Mouse (Mus musculus): ENCODE results near the gene Ralgds. TPM values are rescaled to one million over a fixed set of nuclear protein-coding genes. Genes with fewer than 3 reads are reported as not detected.
A peak's percentile ranks its signal among the peaks of the same experiment; 100 is the strongest.
"Not testable (repeated sequence)": the region's sequence is repeated elsewhere in the genome, so short reads cannot be mapped to it uniquely, and the experiment has no call there.

Ralgds gene
- polyA plus RNA-seq, 1 experiment from 2014 or later: 21.2 TPM

DNA sequence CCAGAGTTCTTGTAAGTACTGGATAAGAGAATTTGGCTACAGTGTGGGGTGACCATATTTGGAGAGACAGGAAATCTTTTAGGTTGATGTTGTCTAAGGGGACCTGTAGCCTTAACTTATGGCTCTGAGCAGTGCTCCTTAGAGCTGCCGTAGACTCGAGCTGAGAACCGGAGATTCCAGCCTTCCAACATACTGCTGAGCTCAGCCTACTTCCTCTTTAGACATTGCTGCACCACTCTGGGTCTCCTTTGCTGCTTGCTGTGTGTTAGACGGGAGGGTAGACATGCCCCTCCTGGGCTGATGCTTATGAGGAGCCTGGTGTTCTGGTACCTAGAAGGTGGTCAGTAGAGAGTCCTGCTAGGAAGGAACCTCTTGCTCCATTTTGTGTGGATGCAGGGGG, 14.5 kb upstream of the Ralgds start:
- H3K4me3 ChIP-seq (ENCODE audit: low read length): no peak overlapping the region
- H3K4me1 ChIP-seq (ENCODE audit: control insufficient read depth, insufficient read depth, low read length): no peaks in the 10 kb centered on the region
- no peak overlapping the region for H3K4me2 ChIP-seq (ENCODE audit: low read depth, low read length)
- no peak overlapping the region for H3K27ac ChIP-seq (ENCODE audit: low read length)
- no peaks in the 10 kb centered on the region for H3K9me3 ChIP-seq (replicated peaks; ENCODE audit: control insufficient read depth, low read length)
- ATAC-seq (replicated peaks; ENCODE audit: extremely low read depth, insufficient read depth, low FRiP score): no peak
- no peaks in the 10 kb centered on the region for H3K36me3 ChIP-seq (ENCODE audit: control insufficient read depth, insufficient read depth)
- no peak overlapping the region for H3K9ac ChIP-seq (ENCODE audit: low read length)
- WGBS: 69% methylated on average over 4 of the region's 4 CpGs
- H3K27me3 ChIP-seq (ENCODE audit: control insufficient read depth, insufficient read depth, low read length): no peaks in the 10 kb centered on the region

DNA sequence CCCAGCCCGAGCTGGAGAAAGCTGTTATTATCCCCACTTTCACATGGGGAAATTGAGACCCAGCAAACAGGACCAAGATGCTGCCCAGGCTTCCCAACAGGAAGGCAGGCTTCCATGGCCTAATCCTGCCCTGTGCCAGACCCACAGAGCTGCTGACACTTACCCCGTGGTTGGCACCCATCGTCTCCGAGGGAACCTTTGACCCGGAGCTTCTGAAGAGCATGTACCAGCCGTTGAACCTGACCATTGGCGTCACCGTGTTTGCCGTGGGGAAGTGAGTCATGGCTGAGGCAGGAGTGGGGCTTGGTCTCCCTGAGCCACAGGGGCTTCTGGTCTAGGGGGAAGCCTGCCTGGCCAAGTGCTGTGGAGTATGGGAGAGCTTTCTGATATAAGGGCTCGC, 9.9 kb upstream of the Ralgds start:
- H3K9ac ChIP-seq (ENCODE audit: low read length): no peak overlapping the region
- ATAC-seq (replicated peaks; ENCODE audit: extremely low read depth, insufficient read depth, low FRiP score): no peak
- no peak overlapping the region for H3K4me3 ChIP-seq (ENCODE audit: low read length)
- no peaks in the 10 kb centered on the region for H3K9me3 ChIP-seq (replicated peaks; ENCODE audit: control insufficient read depth, low read length)
- 69% methylated on average over 10 of the region's 10 CpGs for WGBS
- H3K36me3 ChIP-seq (ENCODE audit: control insufficient read depth, insufficient read depth): no peaks in the 10 kb centered on the region
- H3K4me2 ChIP-seq (ENCODE audit: low read depth, low read length): no peak overlapping the region
- H3K27me3 ChIP-seq (ENCODE audit: control insufficient read depth, insufficient read depth, low read length): no peaks in the 10 kb centered on the region
- H3K27ac ChIP-seq (ENCODE audit: low read length): no peak overlapping the region
- H3K4me1 ChIP-seq (ENCODE audit: control insufficient read depth, insufficient read depth, low read length): no peaks in the 10 kb centered on the region

DNA sequence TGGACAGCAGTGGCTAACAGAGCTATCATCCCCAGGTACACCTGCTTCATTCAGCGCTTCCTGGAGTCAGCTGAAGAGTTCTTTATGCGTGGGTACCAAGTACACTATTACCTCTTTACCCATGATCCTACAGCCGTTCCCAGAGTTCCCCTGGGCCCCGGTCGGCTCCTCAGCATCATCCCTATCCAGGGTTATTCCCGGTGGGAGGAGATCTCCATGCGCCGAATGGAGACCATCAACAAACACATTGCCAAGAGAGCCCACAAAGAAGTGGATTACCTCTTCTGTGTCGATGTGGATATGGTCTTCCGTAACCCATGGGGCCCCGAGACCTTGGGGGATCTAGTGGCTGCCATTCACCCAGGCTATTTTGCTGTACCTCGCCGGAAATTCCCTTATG, 8.2 kb upstream of the Ralgds start:
- no peak overlapping the region for H3K27ac ChIP-seq (ENCODE audit: low read length)
- no peaks in the 10 kb centered on the region for H3K36me3 ChIP-seq (ENCODE audit: control insufficient read depth, insufficient read depth)
- no peak for ATAC-seq (replicated peaks; ENCODE audit: extremely low read depth, insufficient read depth, low FRiP score)
- no peak overlapping the region for H3K4me2 ChIP-seq (ENCODE audit: low read depth, low read length)
- H3K27me3 ChIP-seq (ENCODE audit: control insufficient read depth, insufficient read depth, low read length): no peaks in the 10 kb centered on the region
- no peak overlapping the region for H3K4me3 ChIP-seq (ENCODE audit: low read length)
- H3K4me1 ChIP-seq (ENCODE audit: control insufficient read depth, insufficient read depth, low read length): no peaks in the 10 kb centered on the region
- H3K9me3 ChIP-seq (replicated peaks; ENCODE audit: control insufficient read depth, low read length): no peaks in the 10 kb centered on the region
- no peak overlapping the region for H3K9ac ChIP-seq (ENCODE audit: low read length)
- 87% methylated on average over 13 of the region's 13 CpGs for WGBS

DNA sequence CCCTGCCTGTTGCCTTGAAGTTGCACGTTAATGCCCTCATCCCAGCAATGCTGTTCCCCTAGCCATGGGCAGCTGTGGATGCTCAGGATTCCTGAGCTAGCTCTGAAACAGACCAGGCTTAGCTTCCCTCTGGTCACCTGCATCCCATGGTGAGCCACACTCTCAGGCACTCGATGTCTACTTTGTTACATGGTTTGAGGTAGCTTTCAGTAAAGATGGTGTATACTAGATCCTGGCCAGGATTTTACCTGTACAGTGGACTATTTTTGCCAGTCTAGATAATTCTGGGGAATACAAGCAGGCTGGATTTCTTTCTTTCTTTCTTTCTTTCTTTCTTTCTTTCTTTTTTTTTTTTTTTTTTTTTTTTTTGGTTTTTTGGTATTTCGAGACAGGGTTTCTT, 7.1 kb upstream of the Ralgds start, which contains the start of gene Gm10134:
TSS of gene Gm10134 (plus strand) at position 301 of the 400 bp plus-strand sequence.
- no peak within 1 kb of the TSS for H3K4me3 ChIP-seq (ENCODE audit: low read length)
- WGBS: 50% methylated on average over 3 of the region's 3 CpGs
- H3K27me3 ChIP-seq (ENCODE audit: control insufficient read depth, insufficient read depth, low read length): no peaks in the 10 kb centered on the region
- no peak within 1 kb of the TSS for H3K9ac ChIP-seq (ENCODE audit: low read length)
- H3K9me3 ChIP-seq (replicated peaks; ENCODE audit: control insufficient read depth, low read length): no peaks in the 10 kb centered on the region
- H3K36me3 ChIP-seq (ENCODE audit: control insufficient read depth, insufficient read depth): no peaks in the 10 kb centered on the region
- no peaks in the 10 kb centered on the region for H3K4me1 ChIP-seq (ENCODE audit: control insufficient read depth, insufficient read depth, low read length)
- H3K27ac ChIP-seq (ENCODE audit: low read length): no peak within 1 kb of the TSS
- no peak for ATAC-seq (replicated peaks; ENCODE audit: extremely low read depth, insufficient read depth, low FRiP score)
- no peak within 1 kb of the TSS for H3K4me2 ChIP-seq (ENCODE audit: low read depth, low read length)

DNA sequence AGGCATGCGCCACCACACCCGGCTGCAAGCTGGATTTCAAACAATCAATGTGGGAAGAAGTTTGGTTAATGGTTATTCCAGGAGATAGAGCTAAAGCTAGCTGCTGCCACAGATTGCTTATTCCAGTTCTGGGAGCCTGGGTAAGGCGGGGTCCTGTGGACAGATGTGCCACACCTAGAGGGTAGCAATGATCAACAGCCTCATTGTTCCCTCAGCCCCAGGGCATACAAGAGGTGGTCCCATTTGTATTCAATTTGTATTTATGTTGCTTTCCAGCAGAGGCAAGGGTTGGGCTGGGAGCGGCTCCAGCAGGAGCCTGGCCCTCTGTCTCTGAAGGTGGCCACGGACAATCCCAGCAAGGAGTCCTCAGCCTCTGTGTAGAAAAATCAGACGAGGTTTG, 6.6 kb upstream of the Ralgds start:
- H3K4me1 ChIP-seq (ENCODE audit: control insufficient read depth, insufficient read depth, low read length): no peaks in the 10 kb centered on the region
- H3K27ac ChIP-seq (ENCODE audit: low read length): no peak overlapping the region
- WGBS: 84% methylated on average over 6 of the region's 6 CpGs
- H3K4me3 ChIP-seq (ENCODE audit: low read length): no peak overlapping the region
- no peak for ATAC-seq (replicated peaks; ENCODE audit: extremely low read depth, insufficient read depth, low FRiP score)
- H3K9me3 ChIP-seq (replicated peaks; ENCODE audit: control insufficient read depth, low read length): no peaks in the 10 kb centered on the region
- H3K4me2 ChIP-seq (ENCODE audit: low read depth, low read length): no peak overlapping the region
- no peaks in the 10 kb centered on the region for H3K36me3 ChIP-seq (ENCODE audit: control insufficient read depth, insufficient read depth)
- H3K27me3 ChIP-seq (ENCODE audit: control insufficient read depth, insufficient read depth, low read length): no peaks in the 10 kb centered on the region
- no peak overlapping the region for H3K9ac ChIP-seq (ENCODE audit: low read length)

DNA sequence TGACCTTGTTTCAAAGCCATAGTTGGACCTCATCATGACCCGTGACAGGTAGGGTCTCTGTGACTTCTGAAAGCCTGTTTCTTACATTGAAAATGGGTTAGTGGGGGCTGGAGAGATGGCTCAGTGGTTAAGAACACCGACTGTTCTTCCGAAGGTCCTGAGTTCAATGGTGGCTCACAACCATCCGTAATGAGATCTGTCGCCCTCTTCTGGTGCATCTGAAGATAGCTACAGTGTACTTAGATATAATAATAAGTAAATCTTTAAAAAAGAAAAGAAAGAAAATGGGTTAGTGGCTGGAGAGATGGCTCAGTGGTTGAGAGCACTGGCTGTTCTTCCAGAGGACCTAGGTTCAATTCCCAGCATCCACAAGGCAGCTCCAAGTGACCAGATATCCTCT, 1.3 kb upstream of the Ralgds start:
- not testable (repeated sequence) for H3K36me3 ChIP-seq (ENCODE audit: control insufficient read depth, insufficient read depth); ATAC-seq (replicated peaks; ENCODE audit: extremely low read depth, insufficient read depth, low FRiP score); H3K4me3 ChIP-seq (ENCODE audit: low read length); H3K27me3 ChIP-seq (ENCODE audit: control insufficient read depth, insufficient read depth, low read length); H3K4me2 ChIP-seq (ENCODE audit: low read depth, low read length); H3K27ac ChIP-seq (ENCODE audit: low read length); H3K9ac ChIP-seq (ENCODE audit: low read length); H3K9me3 ChIP-seq (replicated peaks; ENCODE audit: control insufficient read depth, low read length)
- H3K4me1 ChIP-seq (ENCODE audit: control insufficient read depth, insufficient read depth, low read length): peaks cover 12% of the 10 kb centered on the region
- 46% methylated on average over 5 of the region's 5 CpGs for WGBS

DNA sequence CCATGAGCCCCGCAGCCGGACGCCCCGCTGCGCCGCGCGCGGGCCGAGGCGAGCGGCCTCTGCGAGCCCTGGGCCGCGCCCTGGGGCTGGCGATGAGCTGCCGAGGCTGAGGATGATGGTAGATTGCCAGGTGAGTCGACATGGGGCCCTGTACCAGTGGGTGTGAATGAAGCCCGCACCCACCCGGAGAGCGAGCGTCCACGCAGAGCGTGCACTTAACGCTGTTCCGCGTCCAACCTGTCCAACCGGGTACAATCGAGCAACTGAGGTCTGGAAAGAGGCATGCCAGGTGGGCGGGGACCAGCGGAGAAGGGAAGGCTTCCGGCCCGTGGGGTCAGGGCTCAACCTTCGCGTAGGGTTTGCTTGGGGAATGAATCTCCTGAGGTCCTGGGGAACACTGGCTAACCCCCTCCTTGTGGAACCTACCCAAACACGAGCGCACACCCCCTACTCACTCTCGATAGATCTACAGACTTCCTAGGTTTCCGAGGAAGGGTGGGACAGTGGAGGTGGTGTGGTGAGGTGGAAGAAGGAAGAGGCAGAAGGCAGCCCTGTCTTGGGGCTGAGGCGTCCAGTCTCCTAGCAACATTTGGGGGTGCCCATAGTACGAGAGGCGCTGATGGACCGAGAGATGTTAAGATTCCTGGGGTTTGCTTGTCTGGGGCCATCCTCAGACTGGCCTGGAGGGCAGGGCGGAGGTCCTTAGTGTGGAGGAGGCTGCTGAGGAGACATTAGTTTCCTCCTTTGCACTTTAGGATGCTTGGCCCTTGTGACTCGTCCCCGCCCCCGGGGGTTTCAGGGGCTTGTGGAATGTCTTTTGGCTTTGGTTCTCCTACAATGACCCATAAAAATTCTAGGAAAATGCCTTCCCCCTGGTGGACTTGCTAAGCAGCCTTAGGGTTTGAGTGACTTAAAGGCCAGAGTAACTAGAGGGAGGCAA, 776 bp downstream of the Ralgds start:
- Histone ChIP-seq H3K36me3 (ENCODE audit: control insufficient read depth, insufficient read depth) (no peaks in the 10 kb centered on the region), H3K4me2 (ENCODE audit: low read depth, low read length) (peak overlapping the region; percentile 83), H3K9ac (ENCODE audit: low read length) (peak overlapping the region; percentile 76), H3K27ac (ENCODE audit: low read length) (no peak overlapping the region), H3K27me3 (ENCODE audit: control insufficient read depth, insufficient read depth, low read length) (no peaks in the 10 kb centered on the region; the same call in 1 of the 2 replicates), H3K9me3 (replicated peaks; ENCODE audit: control insufficient read depth, low read length) (no peaks in the 10 kb centered on the region), H3K4me3 (ENCODE audit: low read length) (peak overlapping the region; percentile 58), H3K4me1 (ENCODE audit: control insufficient read depth, insufficient read depth, low read length) (peaks cover 17% of the 10 kb centered on the region)
- 8% methylated on average over 47 of the region's 47 CpGs for WGBS
- no peak; the same call in 1 of the 2 replicates for ATAC-seq (replicated peaks; ENCODE audit: extremely low read depth, insufficient read depth, low FRiP score)

DNA sequence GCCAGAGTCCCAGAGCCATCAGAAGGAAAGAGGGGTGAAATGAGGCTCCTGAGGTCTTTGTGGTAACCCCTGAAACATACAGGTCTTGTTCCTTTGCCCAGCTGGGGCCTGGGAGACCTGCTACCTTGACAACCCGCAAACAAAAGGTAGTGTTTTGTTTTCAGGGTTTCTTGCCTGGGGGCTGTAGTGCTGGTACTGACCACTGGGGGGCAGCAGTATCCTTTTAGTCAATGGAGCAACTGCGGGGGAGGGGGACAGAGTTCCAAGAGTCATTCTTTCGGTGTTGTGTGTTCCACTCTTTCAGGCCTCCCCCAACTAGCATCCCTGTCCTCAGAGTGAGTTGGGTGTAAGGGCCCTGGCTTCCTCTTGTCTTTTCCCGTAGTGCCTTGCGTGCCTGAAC, 1.6 kb downstream of the Ralgds start:
- no peak; the same call in 1 of the 2 replicates for ATAC-seq (replicated peaks; ENCODE audit: extremely low read depth, insufficient read depth, low FRiP score)

DNA sequence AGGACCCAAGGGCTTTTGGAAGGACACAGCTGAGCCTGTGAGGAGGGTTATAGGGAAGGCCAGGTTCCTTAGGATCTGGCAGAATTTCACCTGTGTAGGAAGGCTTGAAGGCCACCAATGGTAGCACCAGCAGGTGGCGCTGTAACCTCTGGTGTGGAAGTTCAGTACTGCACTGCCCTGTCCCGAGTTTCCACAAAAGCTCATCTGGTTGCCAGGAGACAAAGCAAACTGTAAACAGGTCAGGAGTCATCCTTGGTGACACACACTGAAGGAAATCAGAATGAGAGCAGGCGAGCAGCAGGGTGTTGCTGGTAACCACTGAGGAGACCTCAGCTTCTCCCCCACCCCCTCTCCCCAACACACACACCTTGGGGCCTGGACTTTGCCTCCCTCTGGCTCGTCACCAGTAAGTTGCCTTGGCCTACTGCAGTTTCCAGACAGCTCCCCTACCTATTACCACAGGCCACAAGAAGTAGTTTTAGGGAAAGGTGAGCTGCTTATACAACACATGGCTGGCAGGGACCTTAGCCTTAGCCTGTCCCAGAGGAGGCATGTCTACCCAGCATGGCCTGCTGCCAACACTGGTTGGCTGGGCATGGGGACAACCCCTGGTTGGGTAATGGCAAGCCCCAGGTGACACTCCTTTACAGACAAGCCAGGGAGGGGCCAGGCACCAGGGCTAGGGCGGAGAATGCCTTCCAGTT, 4.4 kb downstream of the Ralgds start:
- no peak overlapping the region for H3K9ac ChIP-seq (ENCODE audit: low read length)
- H3K27ac ChIP-seq (ENCODE audit: low read length): no peak overlapping the region
- H3K9me3 ChIP-seq (replicated peaks; ENCODE audit: control insufficient read depth, low read length): no peaks in the 10 kb centered on the region
- H3K4me1 ChIP-seq (ENCODE audit: control insufficient read depth, insufficient read depth, low read length): peaks cover 17% of the 10 kb centered on the region
- ATAC-seq (replicated peaks; ENCODE audit: extremely low read depth, insufficient read depth, low FRiP score): peak; percentile 46; the same call in 1 of the 2 replicates
- H3K27me3 ChIP-seq (ENCODE audit: control insufficient read depth, insufficient read depth, low read length): no peaks in the 10 kb centered on the region
- H3K4me2 ChIP-seq (ENCODE audit: low read depth, low read length): no peak overlapping the region
- no peak overlapping the region for H3K4me3 ChIP-seq (ENCODE audit: low read length)
- WGBS: 41% methylated on average over 5 of the region's 5 CpGs
- no peaks in the 10 kb centered on the region for H3K36me3 ChIP-seq (ENCODE audit: control insufficient read depth, insufficient read depth)

More for the DNA sequence above, 1.6 kb downstream of the Ralgds start:
- Histone ChIP-seq H3K4me2 (ENCODE audit: low read depth, low read length) (peak overlapping the region; percentile 83), H3K4me1 (ENCODE audit: control insufficient read depth, insufficient read depth, low read length) (peaks cover 17% of the 10 kb centered on the region), H3K9ac (ENCODE audit: low read length) (peak overlapping the region; percentile 76), H3K9me3 (replicated peaks; ENCODE audit: control insufficient read depth, low read length) (no peaks in the 10 kb centered on the region), H3K27ac (ENCODE audit: low read length) (no peak overlapping the region), H3K27me3 (ENCODE audit: control insufficient read depth, insufficient read depth, low read length) (no peaks in the 10 kb centered on the region; the same call in 1 of the 2 replicates), H3K36me3 (ENCODE audit: control insufficient read depth, insufficient read depth) (no peaks in the 10 kb centered on the region), H3K4me3 (ENCODE audit: low read length) (peak overlapping the region; percentile 58; the same call in 1 of the 2 replicates)
- WGBS: 12% methylated on average over 5 of the region's 5 CpGs
